Comparison of ENCODE assay signal across 24 mouse cellular contexts in genomic region chr4:95023350-95023953, GRCm38 (mm10). TPM values are rescaled to one million over a fixed set of nuclear protein-coding genes. Genes with fewer than 3 reads are reported as not detected.
DNase-seq lines count a peak whose midpoint lies in the region; ATAC-seq and TF ChIP-seq lines count a peak whose summit lies in the region.
"Had no signal": no experiment of that assay in that cellular context is flagged by ENCODE, and none has a peak within 500 bp of the region (broad histone marks: within the 10 kb centered on the region; RNA-seq: fewer than 3 reads in every experiment).

No protein-coding gene starts in this region.

- H3K27ac ChIP-seq in hindbrain, embryonic 16.5 days (ENCODE audit: low read depth, low read length): no peak overlapping the region
- H3K27ac ChIP-seq in hindbrain, embryonic 11.5 days (ENCODE audit: low read depth, low read length): no peak overlapping the region
- H3K27ac ChIP-seq: kidney, embryonic 15.5 days; limb, embryonic 15.5 days; liver, embryonic 14.5 days; midbrain, embryonic 12.5 days; neural tube, embryonic 12.5 days had no signal

- no peaks in the 10 kb centered on the region for H3K27me3 ChIP-seq in hindbrain, embryonic 16.5 days (replicated peaks; ENCODE audit: control insufficient read depth, insufficient read depth, low read length)
- H3K27me3 ChIP-seq in hindbrain, embryonic 11.5 days (ENCODE audit: control insufficient read depth, insufficient read depth, low read length): no peaks in the 10 kb centered on the region
- H3K27me3 ChIP-seq: limb, embryonic 15.5 days; midbrain, embryonic 12.5 days; neural tube, embryonic 12.5 days had no signal

- no peaks in the 10 kb centered on the region for H3K9me3 ChIP-seq in hindbrain, embryonic 16.5 days (ENCODE audit: control insufficient read depth, low read length)
- no peaks in the 10 kb centered on the region for H3K9me3 ChIP-seq in hindbrain, embryonic 11.5 days (ENCODE audit: control insufficient read depth, low read length)
- H3K9me3 ChIP-seq: kidney, embryonic 15.5 days; limb, embryonic 15.5 days; midbrain, embryonic 12.5 days; neural tube, embryonic 12.5 days had no signal

- peak; percentile 11 to 40 for DNase-seq in cerebellum, postnatal 10 days
- no peak for DNase-seq in cerebellum, adult 9-10 months
- DNase-seq in hindbrain, embryonic 11.5 days (ENCODE audit: low spot score): no peak
- DNase-seq in lung, postnatal 10 days: peak; percentile 31
- DNase-seq in lung, adult 2 months: no peak
- DNase-seq in brain, embryonic 14.5 days (ENCODE audit: low read depth): peak; percentile 40
- DNase-seq in adrenal gland, postnatal 4 days (ENCODE audit: low spot score in 2 of 2): no peak
- DNase-seq: adrenal gland, postnatal 25 days; cerebellum, adult 2 months; gastrocnemius, postnatal 14 days; heart, adult 18-20 months; heart, postnatal 36 days; kidney, adult 11 months; kidney, postnatal 36 days; retina, postnatal 1 day; spleen, adult 18-20 months; thymus, postnatal 14 days had no signal

- TF ChIP-seq POLR2A in lung, adult 2 months (IDR thresholded peaks at IDR 0.05; ENCODE audit: borderline replicate concordance, extremely low read depth, low read depth, low read length): no peak
- no peak for TF ChIP-seq POLR2A in brain, embryonic 14.5 days (IDR thresholded peaks at IDR 0.05; ENCODE audit: borderline replicate concordance, extremely low read depth, insufficient read depth, insufficient read length, poor library complexity, severe bottlenecking)

- TF ChIP-seq CTCF in lung, adult 2 months (IDR thresholded peaks at IDR 0.05; ENCODE audit: insufficient read depth, low read length): no peak
- TF ChIP-seq CTCF in brain, embryonic 14.5 days (IDR thresholded peaks at IDR 0.05; ENCODE audit: borderline replicate concordance, extremely low read depth, insufficient read depth, insufficient read length): no peak

- H3K4me1 ChIP-seq in hindbrain, embryonic 16.5 days (ENCODE audit: control insufficient read depth, insufficient read depth, low read depth, low read length): no peaks in the 10 kb centered on the region
- H3K4me1 ChIP-seq in hindbrain, embryonic 11.5 days (replicated peaks; ENCODE audit: control insufficient read depth, insufficient read depth, low read length): no peaks in the 10 kb centered on the region
- H3K4me1 ChIP-seq in lung, adult 2 months (ENCODE audit: control insufficient read depth, insufficient read depth, low read length): no peaks in the 10 kb centered on the region; the same call in 1 of the 2 replicates
- H3K4me1 ChIP-seq: kidney, embryonic 15.5 days; neural tube, embryonic 12.5 days had no signal

- ATAC-seq in hindbrain, embryonic 16.5 days: peak; percentile 75
- ATAC-seq in hindbrain, embryonic 11.5 days (ENCODE audit: low FRiP score): no peak
- ATAC-seq: forebrain, embryonic 16.5 days had no signal

- WGBS in hindbrain, embryonic 16.5 days: 68% methylated on average over 12 of the region's 12 CpGs
- 81% methylated on average over 12 of the region's 12 CpGs for WGBS in hindbrain, embryonic 11.5 days
- WGBS in lung, adult 2 months: 66% methylated on average over 12 of the region's 12 CpGs

- H3K9ac ChIP-seq in hindbrain, embryonic 16.5 days (ENCODE audit: low read depth, low read length): no peak overlapping the region
- no peak overlapping the region for H3K9ac ChIP-seq in hindbrain, embryonic 11.5 days (ENCODE audit: low read depth, low read length)
- H3K9ac ChIP-seq: kidney, embryonic 15.5 days; limb, embryonic 15.5 days; liver, embryonic 14.5 days; midbrain, embryonic 12.5 days; neural tube, embryonic 12.5 days had no signal

- H3K36me3 ChIP-seq in hindbrain, embryonic 16.5 days (ENCODE audit: control insufficient read depth, insufficient read depth, low read length): no peaks in the 10 kb centered on the region
- no peaks in the 10 kb centered on the region for H3K36me3 ChIP-seq in hindbrain, embryonic 11.5 days (ENCODE audit: control insufficient read depth, insufficient read depth, low read length)
- H3K36me3 ChIP-seq: kidney, embryonic 15.5 days; limb, embryonic 15.5 days; midbrain, embryonic 12.5 days; neural tube, embryonic 12.5 days had no signal

- no peak overlapping the region for H3K4me3 ChIP-seq in hindbrain, embryonic 16.5 days (ENCODE audit: low read length)
- no peak overlapping the region for H3K4me3 ChIP-seq in hindbrain, embryonic 11.5 days (ENCODE audit: low read depth, low read length)
- H3K4me3 ChIP-seq in lung, adult 2 months (replicated peaks; ENCODE audit: extremely low read depth, low read depth, low read length): no peak overlapping the region
- H3K4me3 ChIP-seq: kidney, embryonic 15.5 days; limb, embryonic 15.5 days; midbrain, embryonic 12.5 days; neural tube, embryonic 12.5 days had no signal

- no peak overlapping the region for H3K4me2 ChIP-seq in hindbrain, embryonic 16.5 days (ENCODE audit: low read length)
- no peak overlapping the region for H3K4me2 ChIP-seq in hindbrain, embryonic 11.5 days (replicated peaks; ENCODE audit: low read depth, low read length)
- H3K4me2 ChIP-seq: kidney, embryonic 15.5 days; limb, embryonic 15.5 days; midbrain, embryonic 12.5 days; neural tube, embryonic 12.5 days had no signal

RNA-seq across cellular contexts. Expression of gene Jun, which starts 28.6 kb away (rescaled TPM):
- 62.9 and 63.7 TPM in 2 replicates for polyA plus RNA-seq in hindbrain, embryonic 16.5 days (2015; fragmentation: Nextera tagmentation; extraction: Ambion mirVana)
- 25.6 and 25.7 TPM in 2 replicates for polyA plus RNA-seq in hindbrain, embryonic 11.5 days (2014; fragmentation: Nextera tagmentation; extraction: Ambion mirVana)
- polyA plus RNA-seq in lung, adult 2 months (2012; rRNA removed): 176 and 282 TPM in 2 replicates
- 43.3 and 53.1 TPM in 2 replicates for polyA plus RNA-seq in brain, embryonic 14.5 days (2012; rRNA removed)
- 10 to 100 TPM; 46.6 to 58.6 TPM for total RNA-seq in adrenal gland, postnatal 4 days (2021)

RNA-seq across cellular contexts. Expression of gene Mysm1, which starts 44.6 kb away (rescaled TPM):
- 22.4 and 22.5 TPM in 2 replicates for polyA plus RNA-seq in hindbrain, embryonic 16.5 days (2015; fragmentation: Nextera tagmentation; extraction: Ambion mirVana)
- 29.6 and 42.0 TPM in 2 replicates for polyA plus RNA-seq in hindbrain, embryonic 11.5 days (2014; fragmentation: Nextera tagmentation; extraction: Ambion mirVana)
- polyA plus RNA-seq in lung, adult 2 months (2012; rRNA removed): 4.0 and 7.6 TPM in 2 replicates
- polyA plus RNA-seq in brain, embryonic 14.5 days (2012; rRNA removed): 18.6 and 20.0 TPM in 2 replicates
- total RNA-seq in adrenal gland, postnatal 4 days (2021): 10 to 100 TPM; 31.5 to 41.0 TPM

Comparison
In these comparisons a context has a peak if more than half of its experiments do, and no peak if none do; other contexts are left out.
1. DNase-seq: peak in cerebellum, postnatal 10 days (2 of 2), lung, postnatal 10 days (single experiment) and brain, embryonic 14.5 days (single experiment); none in cerebellum, adult 9-10 months (single experiment), hindbrain, embryonic 11.5 days (single experiment), lung, adult 2 months (single experiment) and adrenal gland, postnatal 4 days (0 of 2).